Mouse (Mus musculus) G1E (cell line): ENCODE measurements around the gene Ampd2.

Experiments used
- CTCF ChIP-seq: IDR thresholded peaks from 2 replicates; pipeline ENCODE4 v1.5.1; 2012; ENCODE audit warnings: low read depth, low read length, inconsistent platforms, mixed read lengths
- GATA1 ChIP-seq: IDR thresholded peaks from 2 replicates; pipeline ENCODE4 v1.6.1; 2012; ENCODE audit warnings: borderline replicate concordance, low read length, inconsistent platforms, mixed read lengths
- GATA2 ChIP-seq: IDR thresholded peaks from 2 replicates; pipeline ENCODE4 v1.6.1; 2012; ENCODE audit warnings: low read depth, low read length, inconsistent platforms, borderline replicate concordance
- POLR2AphosphoS5 ChIP-seq: IDR thresholded peaks from 2 replicates; pipeline ENCODE4 v1.6.1; 2012; ENCODE audit warnings: low read depth, low read length, inconsistent platforms; ENCODE audit not compliant: insufficient replicate concordance
- TAL1 ChIP-seq: conservative IDR thresholded peaks from 2 replicates; pipeline ENCODE4 v1.6.1; 2012; ENCODE audit warnings: low read depth, low read length, inconsistent platforms, mixed read lengths

DNA sequence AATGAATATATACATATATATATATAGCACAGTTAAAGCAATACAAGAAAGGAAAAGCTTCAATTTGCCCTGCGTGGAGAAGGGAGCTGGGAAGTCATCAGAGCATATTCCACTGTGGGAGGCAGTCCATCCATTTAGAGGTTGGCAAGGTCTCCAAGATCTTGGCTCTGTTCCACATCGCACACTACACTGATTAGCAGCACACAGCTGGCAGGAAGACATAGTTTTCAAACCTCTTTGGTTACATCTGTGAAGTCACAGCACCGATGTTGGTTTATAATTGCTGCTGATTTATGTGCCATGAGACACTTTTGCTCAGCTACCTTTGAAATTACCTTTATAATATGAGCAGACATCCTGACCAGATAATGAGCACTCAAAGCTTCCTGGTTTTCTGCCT is 38.1 kb downstream of the Ampd2 start:
- no peak for TF ChIP-seq GATA2
- TF ChIP-seq CTCF: no peak
- no peak for TF ChIP-seq POLR2AphosphoS5
- TF ChIP-seq GATA1: no peak
- TF ChIP-seq TAL1: no peak
